Mouse (Mus musculus) kidney, adult 2 months (tissue): Measurements from ENCODE around the gene Cadm3. TPM values are rescaled to one million over a fixed set of nuclear protein-coding genes. Genes with fewer than 3 reads are reported as not detected.

ENCODE experiments used
- DNase-seq: peaks from one replicate; pipeline ENCODE4 v3.0.0; 2021
- H3K27ac ChIP-seq: fragments of 200-500 bp; 2 replicates; pipeline ENCODE4 v1.5.1; 2012; ENCODE audit warnings: low read depth, low read length, control low read depth, inconsistent platforms; ENCODE audit not compliant: insufficient read depth
- H3K27me3 ChIP-seq: fragments of 200-500 bp; replicated peaks from 2 replicates; pipeline ENCODE4 v1.6.1; 2012; ENCODE audit warnings: mild to moderate bottlenecking, moderate library complexity, low read length, inconsistent platforms; ENCODE audit not compliant: control insufficient read depth, insufficient read depth
- H3K36me3 ChIP-seq: fragments of 200-500 bp; 2 replicates; pipeline ENCODE4 v1.6.1; 2012; ENCODE audit warnings: mild to moderate bottlenecking, moderate library complexity, low read length, inconsistent platforms; ENCODE audit not compliant: control insufficient read depth, insufficient read depth
- H3K4me1 ChIP-seq: fragments of 200-500 bp; 2 replicates; pipeline ENCODE4 v1.6.1; 2011; ENCODE audit warnings: low read length; ENCODE audit not compliant: control insufficient read depth, insufficient read depth
- H3K4me3 ChIP-seq: fragments of 200-500 bp; 2 replicates; pipeline ENCODE4 v1.5.1; 2011; ENCODE audit warnings: mild to moderate bottlenecking, low read depth, low read length, control low read depth; ENCODE audit not compliant: insufficient read depth
- CTCF ChIP-seq: fragments of 200-500 bp; conservative IDR thresholded peaks from 2 replicates; pipeline ENCODE4 v1.5.1; 2011; ENCODE audit warnings: low read depth, mild to moderate bottlenecking, control low read depth, low read length, moderate library complexity, mixed read lengths; ENCODE audit not compliant: insufficient read depth, insufficient read length
- POLR2A ChIP-seq: fragments of 200-500 bp; IDR thresholded peaks from one replicate; pipeline ENCODE4 v1.6.1; 2011; ENCODE audit warnings: low read depth, low read length, control low read depth
- WGBS: fragments of 180-500 bp; shearing (Covaris S2); methylation state at CpG from one replicate; pipeline ENCODE4 v1.1.7; 2018; 5-methylcytosine and 5-hydroxymethylcytosine counted together
- polyA plus RNA-seq: library from polyadenylated mRNA; depleted of rRNA; stranded (reverse); fragments of >200 nt; gene quantifications from 2 replicates; pipeline ENCODE4 v1.2.3, GENCODE M21; 2012

Cadm3 gene
- polyA plus RNA-seq, 1 experiment: 2.4 TPM

DNA sequence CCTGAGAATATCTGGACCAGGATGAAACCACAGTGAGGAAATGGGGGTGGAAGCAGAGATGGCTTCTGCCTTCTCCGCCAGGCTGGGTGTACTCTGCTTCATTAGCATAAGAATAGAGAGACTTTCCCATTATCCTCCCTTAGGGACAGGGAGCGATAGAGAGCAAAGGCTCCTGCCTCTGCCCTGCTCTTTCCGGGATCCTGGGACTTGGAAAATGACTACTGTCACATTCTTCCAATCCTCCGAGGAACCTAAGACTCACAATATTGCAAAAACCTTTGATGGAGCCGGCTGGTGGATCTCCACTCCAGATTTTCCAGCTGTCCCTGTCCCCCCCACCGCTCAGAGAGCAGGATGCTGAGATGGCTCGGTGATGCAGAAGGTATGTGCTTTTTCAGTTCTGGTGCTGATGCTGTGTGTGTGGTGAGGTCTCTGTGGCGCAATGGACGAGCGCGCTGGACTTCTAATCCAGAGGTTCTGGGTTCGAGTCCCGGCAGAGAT lies 22.5 kb upstream of the Cadm3 start:
- H3K27ac ChIP-seq: no peak overlapping the region
- no peak overlapping the region for H3K4me3 ChIP-seq
- DNase-seq: no peak
- no peaks in the 10 kb centered on the region for H3K27me3 ChIP-seq
- H3K36me3 ChIP-seq: no peaks in the 10 kb centered on the region
- WGBS: 6% methylated on average over 13 of the region's 13 CpGs
- no peak for TF ChIP-seq POLR2A
- no peak for TF ChIP-seq CTCF
- H3K4me1 ChIP-seq: no peaks in the 10 kb centered on the region

DNA sequence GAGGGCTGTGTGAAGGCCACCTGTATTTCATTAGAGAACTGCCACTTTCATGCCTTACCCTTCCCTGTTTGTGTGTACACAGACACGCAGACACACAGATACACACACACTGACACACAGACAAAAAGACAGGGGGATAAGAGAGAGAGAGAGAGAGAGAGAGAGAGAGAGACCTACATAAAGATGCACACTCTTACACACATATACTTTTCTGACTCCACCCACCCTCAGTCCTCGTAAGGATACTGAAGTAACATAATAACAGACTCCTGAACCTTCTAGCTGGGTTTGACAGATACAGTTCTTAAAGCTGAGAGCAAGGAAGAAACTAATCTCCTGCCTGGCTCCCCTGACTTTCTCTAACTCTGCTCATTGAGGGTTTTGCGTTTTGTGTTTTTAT lies 21.9 kb upstream of the Cadm3 start:
- Histone ChIP-seq H3K27me3 (no peaks in the 10 kb centered on the region), H3K4me1 (no peaks in the 10 kb centered on the region), H3K4me3 (no peak overlapping the region), H3K36me3 (no peaks in the 10 kb centered on the region), H3K27ac (no peak overlapping the region)
- TF ChIP-seq POLR2A: no peak
- no peak for TF ChIP-seq CTCF
- no peak for DNase-seq
- WGBS: 20% methylated on average over 3 of the region's 3 CpGs

DNA sequence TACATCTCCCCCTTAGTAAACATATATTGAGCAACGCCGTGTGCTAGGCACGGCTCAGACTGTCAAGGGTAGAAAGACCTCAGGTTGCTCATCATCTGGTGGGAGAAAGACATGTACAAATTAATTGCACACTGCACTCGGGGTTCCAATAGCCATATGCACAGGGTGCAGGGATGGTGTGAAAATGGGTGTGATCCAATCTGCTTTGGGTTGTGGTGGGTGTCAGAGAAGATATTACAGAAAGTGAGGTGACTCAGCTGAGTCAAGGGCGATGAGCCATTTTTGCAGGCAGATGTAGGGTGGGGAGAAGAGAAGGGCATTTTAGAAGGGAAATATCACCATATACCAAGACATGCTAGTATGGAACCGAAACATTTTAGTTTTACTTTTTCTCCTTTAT lies 13.9 kb upstream of the Cadm3 start:
- Histone ChIP-seq H3K27me3 (no peaks in the 10 kb centered on the region), H3K4me3 (no peak overlapping the region), H3K27ac (no peak overlapping the region), H3K4me1 (no peaks in the 10 kb centered on the region), H3K36me3 (no peaks in the 10 kb centered on the region)
- TF ChIP-seq POLR2A: no peak
- TF ChIP-seq CTCF: no peak
- WGBS: 84% methylated on average over 6 of the region's 6 CpGs
- no peak for DNase-seq

DNA sequence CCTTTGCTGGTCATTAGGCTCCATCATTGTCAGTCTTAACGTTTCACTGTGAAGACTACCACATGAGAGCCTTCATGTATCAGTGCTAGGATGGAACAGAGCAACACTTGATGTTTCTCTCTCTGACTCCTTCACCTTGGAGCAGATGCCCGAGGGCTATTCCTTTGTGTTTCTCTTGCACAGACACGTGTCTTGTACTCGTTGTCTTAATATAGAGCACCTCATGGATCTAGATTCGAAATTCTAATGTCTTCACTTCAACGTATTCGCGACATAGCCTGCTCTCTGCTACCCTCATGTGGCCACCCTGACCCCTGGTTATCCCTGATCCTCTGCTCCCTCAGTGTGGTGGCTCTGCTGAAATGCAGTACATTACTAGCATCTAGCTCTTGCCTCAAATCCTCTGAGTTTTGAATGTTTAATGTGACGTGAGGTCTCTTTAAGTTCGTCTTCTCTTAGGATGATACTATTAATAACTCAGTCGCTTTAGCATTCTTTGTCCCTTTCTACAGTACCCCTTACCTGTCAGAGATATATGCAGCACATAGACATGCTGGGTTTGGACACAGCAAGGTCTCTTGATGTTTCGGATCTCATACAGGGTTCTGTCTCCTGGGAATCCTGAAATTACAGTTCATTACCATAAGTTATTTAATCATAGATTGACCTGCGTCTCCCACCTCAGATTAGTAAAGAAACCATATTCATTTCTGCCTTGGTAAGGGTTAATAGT lies 10.1 kb upstream of the Cadm3 start:
- Histone ChIP-seq H3K27ac (no peak overlapping the region), H3K4me3 (no peak overlapping the region), H3K36me3 (no peaks in the 10 kb centered on the region), H3K27me3 (no peaks in the 10 kb centered on the region), H3K4me1 (no peaks in the 10 kb centered on the region)
- 30% methylated on average over 13 of the region's 13 CpGs for WGBS
- TF ChIP-seq CTCF: peak; percentile 82
- TF ChIP-seq POLR2A: no peak
- DNase-seq: peak; percentile 19

DNA sequence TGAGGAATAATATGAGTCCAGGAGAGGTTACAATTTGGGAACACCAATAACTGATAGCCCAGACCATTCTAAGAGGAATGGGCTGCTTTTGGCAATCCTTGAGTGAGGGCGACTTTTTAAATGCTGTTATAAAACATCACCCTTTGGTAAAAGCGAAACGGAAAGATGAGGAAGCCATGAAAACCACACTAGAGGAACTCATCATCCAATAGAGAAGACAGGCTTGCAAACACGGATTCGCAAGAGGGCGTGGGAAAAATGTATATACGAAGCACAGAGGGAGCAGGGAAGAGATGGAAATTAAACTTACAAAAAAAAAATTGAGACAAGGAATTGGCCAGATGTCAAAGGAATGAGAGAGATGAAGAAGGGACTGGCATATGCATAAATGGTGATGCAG lies 6.5 kb upstream of the Cadm3 start:
- no peak for TF ChIP-seq CTCF
- no peak for TF ChIP-seq POLR2A
- no peaks in the 10 kb centered on the region for H3K27me3 ChIP-seq
- H3K4me3 ChIP-seq: no peak overlapping the region
- H3K4me1 ChIP-seq: no peaks in the 10 kb centered on the region
- 80% methylated on average over 7 of the region's 7 CpGs for WGBS
- no peak for DNase-seq
- H3K36me3 ChIP-seq: no peaks in the 10 kb centered on the region
- no peak overlapping the region for H3K27ac ChIP-seq

- Histone ChIP-seq H3K4me1 (no peaks in the 10 kb centered on the region), H3K27ac (no peak overlapping the region), H3K4me3 (no peak overlapping the region), H3K36me3 (no peaks in the 10 kb centered on the region), H3K27me3 (no peaks in the 10 kb centered on the region)
- TF ChIP-seq POLR2A (no peak), CTCF (no peak)
- no peak for DNase-seq
- 78% methylated on average over 6 of the region's 6 CpGs for WGBS
These were observed 4.1 kb upstream of the Cadm3 start for GRCm38 (mm10) chr1:173371586-173371985.

DNA sequence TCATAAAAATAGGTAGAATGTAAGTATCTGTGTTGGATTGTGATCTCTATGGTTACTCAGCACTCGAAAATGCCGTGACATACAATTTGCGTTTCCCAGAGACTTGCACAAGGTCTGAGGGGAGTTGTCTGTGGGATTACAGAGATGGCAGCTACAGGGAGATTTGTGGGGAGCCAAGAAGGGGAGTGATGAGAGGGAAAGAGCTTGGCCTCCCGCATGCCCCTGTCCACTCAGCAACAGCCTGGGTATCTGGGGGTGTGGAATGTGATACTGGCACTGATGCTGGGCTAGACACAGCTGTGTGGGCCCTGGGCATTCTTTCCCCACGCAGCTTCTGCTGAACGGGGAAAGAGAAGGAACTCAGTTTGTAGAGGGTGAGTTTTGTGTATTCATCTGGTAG lies 3.0 kb upstream of the Cadm3 start:
- no peaks in the 10 kb centered on the region for H3K27me3 ChIP-seq
- H3K4me3 ChIP-seq: no peak overlapping the region
- DNase-seq: no peak
- no peaks in the 10 kb centered on the region for H3K4me1 ChIP-seq
- no peak overlapping the region for H3K27ac ChIP-seq
- H3K36me3 ChIP-seq: no peaks in the 10 kb centered on the region
- TF ChIP-seq CTCF (no peak), POLR2A (no peak)
- 55% methylated on average over 6 of the region's 6 CpGs for WGBS
